10 mouse cellular contexts compared by ENCODE assay signal in genomic region chr4:22490016-22490638, GRCm38 (mm10). TPM values are rescaled to one million over a fixed set of nuclear protein-coding genes. Genes with fewer than 3 reads are reported as not detected.
DNase-seq lines count a peak whose midpoint lies in the region; ATAC-seq and TF ChIP-seq lines count a peak whose summit lies in the region.
"Had no signal": no experiment of that assay in that cellular context is flagged by ENCODE, and none has a peak within 500 bp of the region (broad histone marks: within the 10 kb centered on the region; RNA-seq: fewer than 3 reads in every experiment).

No protein-coding gene starts in this region.

- DNase-seq in heart, embryonic 10.5 days (ENCODE audit: low spot score) = no peak
- no peak for DNase-seq in heart, postnatal 36 days
- DNase-seq in frontal cortex, postnatal 25 days (ENCODE audit: low spot score in 2 of 2) = peak; percentile 28 to 41
- peak; percentile 74 for DNase-seq in retina, postnatal 1 day
- DNase-seq in MN1 (ENCODE audit: low spot score) = no peak
- no peak for DNase-seq in gastrocnemius, adult 8-10 months (ENCODE audit: low spot score in 2 of 2)

- peaks cover 41% of the 10 kb centered on the region for H3K4me1 ChIP-seq in heart, embryonic 10.5 days
- no peaks in the 10 kb centered on the region for H3K4me1 ChIP-seq in bone marrow macrophage, adult 2 months (ENCODE audit: control insufficient read depth, insufficient read depth, low read length)
- H3K4me1 ChIP-seq in limb, embryonic 15.5 days = peaks cover 57% of the 10 kb centered on the region

- H3K4me2 ChIP-seq in limb, embryonic 15.5 days = peak overlapping the region; percentile 93

- H3K36me3 ChIP-seq in heart, embryonic 10.5 days = no peaks in the 10 kb centered on the region
- no peaks in the 10 kb centered on the region for H3K36me3 ChIP-seq in limb, embryonic 15.5 days
- H3K36me3 ChIP-seq: G1E had no signal

- TF ChIP-seq CTCF in bone marrow macrophage, adult 2 months (IDR thresholded peaks at IDR 0.05; ENCODE audit: low read depth, low read length) = no peak

- WGBS in heart, embryonic 10.5 days = under 1% methylated on average over 36 of the region's 36 CpGs
- under 1% methylated on average over 36 of the region's 36 CpGs for WGBS in limb, embryonic 15.5 days

- peaks cover 96% of the 10 kb centered on the region for H3K27me3 ChIP-seq in heart, embryonic 10.5 days (ENCODE audit: insufficient read depth, poor library complexity, severe bottlenecking)
- H3K27me3 ChIP-seq in limb, embryonic 15.5 days = peaks cover 84% of the 10 kb centered on the region

- H3K4me3 ChIP-seq in heart, embryonic 10.5 days = peak overlapping the region; percentile 68
- H3K4me3 ChIP-seq in bone marrow macrophage, adult 2 months (ENCODE audit: insufficient read depth, low read length) = peak overlapping the region; percentile 42
- peak overlapping the region; percentile 49 for H3K4me3 ChIP-seq in limb, embryonic 15.5 days

- H3K9me3 ChIP-seq in heart, embryonic 10.5 days = no peaks in the 10 kb centered on the region
- no peaks in the 10 kb centered on the region for H3K9me3 ChIP-seq in limb, embryonic 15.5 days

- no peak for TF ChIP-seq POLR2A in bone marrow macrophage, adult 2 months (IDR thresholded peaks at IDR 0.05; ENCODE audit: borderline replicate concordance, low read depth, low read length)

- H3K9ac ChIP-seq in limb, embryonic 15.5 days = no peak overlapping the region

- no peak for ATAC-seq in limb, embryonic 15.5 days (ENCODE audit: insufficient number of reproducible peaks, low FRiP score, low TSS enrichment, low read depth)

- H3K27ac ChIP-seq in heart, embryonic 10.5 days = no peak overlapping the region
- H3K27ac ChIP-seq in bone marrow macrophage, adult 2 months (ENCODE audit: insufficient read depth, low read depth, low read length) = no peak overlapping the region
- no peak overlapping the region for H3K27ac ChIP-seq in limb, embryonic 15.5 days

- intact Hi-C loops in heart, postnatal 36 days (cut with DNase I) = no loop called here

RNA-seq across cellular contexts. Expression of gene Pou3f2, which starts 2.0 kb away (rescaled TPM):
- 0.10 TPM in 2 replicates for polyA plus RNA-seq in heart, embryonic 10.5 days (2016; fragmentation: Nextera tagmentation; extraction: Ambion mirVana)
- not detected for total RNA-seq in heart, postnatal 36 days (2021)
- polyA plus RNA-seq in bone marrow macrophage, adult 2 months (2012; ENCODE audit: insufficient read depth, insufficient read length, missing spikeins) = not detected in 2 replicates
- 0.12 and 0.13 TPM in 2 replicates for polyA plus RNA-seq in limb, embryonic 15.5 days (2015; fragmentation: Nextera tagmentation; extraction: Ambion mirVana)
- not detected for total RNA-seq in gastrocnemius, adult 8-10 months (2022)
- polyA plus RNA-seq: G1E; gonadal fat pad, adult 2 months had no signal

Comparison
In these comparisons a context has a peak if more than half of its experiments do, and no peak if none do; other contexts are left out.
1. DNase-seq: peak in frontal cortex, postnatal 25 days (2 of 2) and retina, postnatal 1 day (single experiment); none in heart, embryonic 10.5 days (single experiment), heart, postnatal 36 days (0 of 2), MN1 (single experiment) and gastrocnemius, adult 8-10 months (0 of 2).
2. Peak in every context shown above with its lines, with median percentiles within 50 percentile points of each other: H3K4me3 ChIP-seq.